Mouse (Mus musculus) left cerebral cortex, postnatal 36 days (tissue): ENCODE measurements around the gene Bahd1. TPM values are rescaled to one million over a fixed set of nuclear protein-coding genes. Genes with fewer than 3 reads are reported as not detected.

Source experiments
- DNase-seq, 2 experiments: peaks; one replicate each; pipeline ENCODE4 v3.0.0; 2021 to 2022; ENCODE audit warnings: low spot score in 2 of 2, mixed read lengths in 1 of 2
- intact Hi-C: fragments of 180-260 bp; cut with DNase I; formaldehyde crosslinking; loops from one replicate; pipeline ENCODE4 v1.15.1; 2025
- total RNA-seq, 2 experiments: library from RNA; stranded (reverse); gene quantifications; 2 replicates each; pipeline ENCODE4 v1.2.3; 2021

Bahd1 gene
- total RNA-seq: 10 to 100 TPM; 40.4 to 45.0 TPM

- DNase-seq: peak; percentile 48 to 57
- intact Hi-C loops: loop anchor here (5.0 kb wide), 1 partner anchor 153 kb away; the partner anchor contains the start of gene Inafm2
These were observed at the start of gene Bahd1 for GRCm38 (mm10) chr2:118899981-118900825. Bahd1 (plus strand) TSS chr2:118900377.

DNA sequence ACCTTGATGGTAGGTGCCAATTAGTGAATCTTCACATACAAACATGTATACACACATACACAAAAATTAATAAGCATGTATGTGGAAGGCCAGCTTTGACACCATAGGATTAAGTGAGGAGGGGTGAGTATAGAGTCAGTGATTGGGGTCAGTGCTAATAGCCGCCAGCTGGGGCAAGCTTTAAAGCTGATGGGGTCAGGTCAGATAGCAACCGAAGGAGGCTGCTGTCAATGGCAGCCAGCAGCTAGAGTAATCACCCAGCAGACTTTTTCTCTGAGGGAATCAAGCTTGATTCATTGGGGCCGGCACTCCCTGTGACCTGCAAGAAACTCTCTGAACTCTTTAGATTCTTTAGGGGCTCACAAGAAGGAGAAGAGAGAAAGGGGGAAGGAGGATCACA lies 48.4 kb upstream of the Bahd1 start:
- DNase-seq: no peak
- intact Hi-C loops: no loop called here

DNA sequence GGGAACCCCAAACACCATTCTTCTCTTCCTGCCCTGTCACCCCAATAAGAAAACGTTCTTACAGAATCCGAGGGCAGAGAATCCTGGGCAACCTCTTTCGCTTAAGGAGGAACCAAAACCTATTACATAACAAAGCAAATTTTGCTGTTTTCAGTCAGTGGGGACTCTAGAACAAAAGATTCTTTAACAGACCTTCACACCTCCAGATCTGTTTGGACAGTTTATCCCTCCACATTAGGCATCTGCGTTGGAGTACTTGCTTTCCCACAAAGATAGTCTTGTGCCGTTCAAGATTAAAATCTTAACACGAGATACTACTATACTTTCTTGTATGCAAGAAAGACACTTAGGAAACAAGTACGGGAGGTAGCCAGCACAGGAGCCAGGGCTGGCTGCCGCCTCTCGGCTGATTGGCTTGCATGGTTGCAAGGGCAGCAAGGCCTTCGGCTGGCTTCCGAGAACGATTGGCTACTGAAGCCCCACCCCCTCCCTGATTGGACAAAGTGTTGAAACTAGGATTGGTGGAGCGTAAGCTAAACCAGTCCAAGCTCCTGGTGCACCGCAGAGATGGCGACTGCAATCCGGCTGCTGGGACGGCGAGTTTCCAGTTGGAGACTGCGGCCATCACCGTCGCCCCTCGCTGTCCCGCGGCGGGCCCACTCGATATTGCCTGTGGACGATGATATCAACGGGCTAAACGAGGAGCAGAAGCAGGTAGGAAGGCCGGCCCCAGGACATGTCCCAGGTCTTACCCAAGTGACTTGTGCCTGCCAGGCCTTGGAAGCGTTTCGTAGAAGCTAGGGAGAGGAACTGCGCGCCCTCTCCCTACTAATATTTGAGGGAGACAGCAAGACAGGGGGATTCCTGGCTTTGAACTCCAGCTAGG lies 38.5 kb upstream of the Bahd1 start, which contains the start of gene Ivd:
Gene Ivd (plus strand): TSS at position 501 of the 886 bp plus-strand sequence.
- DNase-seq: peak; percentile 88 to 89
- intact Hi-C loops: loop anchor here (5.0 kb wide), 2 partner anchors 49 to 94 kb away; partner anchors contain the start of gene Knstrn

GRCm38 (mm10) chr2:118862340-118862675 lies 37.9 kb upstream of the Bahd1 start:
- intact Hi-C loops: loop anchor here (5.0 kb wide), 2 partner anchors 50 to 95 kb away; partner anchors contain the start of gene Knstrn
- DNase-seq: no peak

DNA sequence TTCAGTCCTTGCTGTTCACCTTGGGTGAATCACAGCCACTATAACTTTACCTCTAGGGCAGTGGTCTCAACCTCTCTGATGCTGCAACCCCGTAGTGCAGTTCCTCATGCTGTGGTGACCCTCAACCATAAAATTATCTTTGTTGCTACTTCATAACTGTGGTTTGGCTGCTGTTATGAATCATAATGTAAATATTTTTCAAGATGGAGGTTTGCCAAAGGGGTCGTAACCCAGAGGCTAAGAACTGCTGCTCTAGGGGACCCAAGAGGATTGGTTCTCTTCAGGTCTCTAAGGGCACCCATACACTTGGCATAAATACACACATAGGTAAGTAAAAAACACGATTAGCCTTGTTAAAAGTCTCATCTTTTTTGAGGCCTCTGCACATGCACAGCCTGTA lies 29.6 kb upstream of the Bahd1 start:
- DNase-seq: no peak
- intact Hi-C loops: loop anchor here (10.0 kb wide), 1 partner anchor 386 kb away; no protein-coding TSS in a partner anchor

- DNase-seq: no peak
- intact Hi-C loops: loop anchor here (10.0 kb wide), 1 partner anchor 386 kb away; no protein-coding TSS in a partner anchor
These were observed 29.1 kb upstream of the Bahd1 start for GRCm38 (mm10) chr2:118871032-118871431.

- intact Hi-C loops: loop anchor here (10.0 kb wide), 1 partner anchor 388 kb away; no protein-coding TSS in a partner anchor
- DNase-seq: no peak
These were observed 27.2 kb upstream of the Bahd1 start for GRCm38 (mm10) chr2:118873018-118873417.

DNA sequence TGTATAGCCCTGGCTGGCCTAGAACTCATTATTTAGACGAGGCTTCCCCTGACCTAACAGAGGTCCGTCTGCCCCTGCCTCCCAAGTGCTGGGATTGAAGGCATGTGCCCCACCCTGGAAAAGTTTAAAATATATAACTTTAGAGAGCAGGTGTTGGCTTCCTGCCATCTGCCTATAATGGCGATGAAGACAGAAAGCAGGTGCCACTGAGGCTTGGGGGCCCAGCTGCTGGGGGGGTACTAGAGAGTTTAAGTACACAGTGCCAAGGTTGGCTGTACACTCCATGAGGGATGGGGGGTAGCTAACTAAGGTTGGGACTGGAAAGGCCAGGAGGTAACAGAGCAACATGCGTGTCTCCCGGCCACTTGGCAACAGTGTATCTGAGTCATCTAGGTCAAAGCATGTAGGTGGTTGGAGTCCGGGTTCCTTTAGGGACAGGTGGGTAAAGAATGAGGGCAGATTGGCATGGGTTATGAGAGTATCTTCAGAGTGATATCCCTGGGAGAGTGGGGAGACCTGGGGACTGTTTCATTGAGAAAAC lies 26.2 kb upstream of the Bahd1 start:
- no peak for DNase-seq
- intact Hi-C loops: loop anchor here (10.0 kb wide), 1 partner anchor 389 kb away; no protein-coding TSS in a partner anchor

DNA sequence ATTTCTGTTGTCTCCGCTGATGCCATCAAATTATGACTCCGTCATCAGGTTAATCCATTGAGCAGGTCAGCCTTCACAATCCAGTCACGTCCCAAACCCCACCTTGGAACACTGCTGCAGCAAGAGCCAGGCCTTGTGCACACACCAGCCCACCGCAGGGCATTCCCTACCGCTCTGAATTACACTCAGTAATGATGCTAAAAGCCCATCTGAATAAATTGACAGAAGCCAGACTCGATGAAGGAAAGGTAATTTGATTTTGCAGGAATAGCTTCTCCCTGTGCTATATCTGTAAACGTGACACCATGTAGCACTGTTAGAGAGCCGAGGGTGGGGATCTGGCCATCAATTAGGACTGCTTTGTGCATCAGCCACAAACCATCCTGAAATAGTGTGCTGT lies 24.9 kb upstream of the Bahd1 start:
- intact Hi-C loops: loop anchor here (10.0 kb wide), 1 partner anchor 391 kb away; no protein-coding TSS in a partner anchor
- DNase-seq: no peak

- intact Hi-C loops: loop anchor here (10.0 kb wide), 1 partner anchor 392 kb away; no protein-coding TSS in a partner anchor
- no peak for DNase-seq
These were observed 23.7 kb upstream of the Bahd1 start for GRCm38 (mm10) chr2:118876453-118876852.

GRCm38 (mm10) chr2:118881019-118881418 lies 19.2 kb upstream of the Bahd1 start:
- intact Hi-C loops: loop anchor here (5.0 to 10.0 kb wide), 2 partner anchors 119 to 616 kb away; partner anchors contain the start of gene Ccdc9b
- no peak for DNase-seq

DNA sequence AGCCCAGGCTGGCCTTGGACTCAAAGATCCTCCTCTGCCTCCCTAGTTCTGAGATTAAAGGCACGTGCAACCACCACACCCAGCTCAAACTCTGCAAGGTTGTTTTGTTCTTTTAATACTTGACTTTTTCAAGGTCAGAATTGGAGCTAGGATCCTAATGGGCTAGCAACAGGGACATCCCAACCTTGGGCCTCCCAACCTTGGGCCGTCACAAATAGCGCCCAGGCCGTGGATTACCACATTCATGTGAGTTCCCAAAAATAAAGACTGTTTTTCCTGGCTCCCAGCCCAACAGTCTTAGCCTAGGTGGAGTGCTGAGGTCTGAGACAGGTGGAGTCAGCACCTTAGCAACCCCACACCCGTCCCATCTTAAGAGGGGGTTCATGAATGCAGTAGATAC lies 18.2 kb upstream of the Bahd1 start:
- DNase-seq: no peak
- intact Hi-C loops: loop anchor here (2.0 to 10.0 kb wide), 4 partner anchors 120 to 617 kb away; partner anchors contain the start of gene Ccdc9b

- intact Hi-C loops: loop anchor here (1.0 to 10.0 kb wide), 5 partner anchors 121 to 618 kb away; partner anchors contain the start of genes Ccdc9b and Inafm2
- peak; percentile 87 for DNase-seq
These were observed 17.1 kb upstream of the Bahd1 start for GRCm38 (mm10) chr2:118882840-118883679.

GRCm38 (mm10) chr2:118887440-118887839 lies 12.7 kb upstream of the Bahd1 start:
- intact Hi-C loops: loop anchor here (10.0 kb wide), 1 partner anchor 623 kb away; no protein-coding TSS in a partner anchor
- DNase-seq: no peak

DNA sequence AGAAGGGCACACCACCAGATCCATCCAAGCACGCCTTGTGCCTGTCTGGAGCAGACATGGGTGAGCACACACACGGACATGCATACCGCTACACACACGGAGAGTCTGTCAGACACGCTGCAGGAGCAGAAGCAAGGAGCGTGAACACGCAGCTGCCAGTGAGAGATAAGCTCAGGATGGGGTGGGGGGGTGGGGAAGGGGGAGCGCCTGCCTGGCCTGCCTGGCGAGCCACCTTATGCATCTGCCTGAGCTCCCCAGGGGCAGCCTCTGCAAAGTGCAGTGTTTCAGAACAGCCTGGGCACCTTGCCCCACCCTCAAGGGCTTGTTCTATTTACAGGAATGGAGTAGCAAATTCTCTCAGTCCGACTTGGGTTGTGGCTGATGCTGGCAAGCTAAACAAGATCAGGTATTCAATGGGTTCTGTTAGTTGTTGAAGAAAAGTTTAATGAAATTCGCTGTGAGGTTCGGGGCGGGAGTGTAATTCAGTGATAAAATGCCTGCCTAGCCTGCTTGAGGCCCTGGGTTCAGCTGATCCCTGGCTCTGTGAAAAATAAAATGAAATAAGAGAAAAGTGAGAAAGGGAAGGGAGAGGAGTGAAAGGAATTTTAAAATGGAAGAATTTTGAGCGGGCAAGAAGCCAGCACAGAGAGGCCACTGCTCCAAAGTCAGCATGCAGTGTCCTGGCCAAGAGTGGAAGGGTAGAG lies 12.2 kb upstream of the Bahd1 start:
- DNase-seq: no peak
- intact Hi-C loops: loop anchor here (10.0 kb wide), 1 partner anchor 623 kb away; no protein-coding TSS in a partner anchor

- DNase-seq: no peak
- intact Hi-C loops: no loop called here
These were observed 9.0 kb upstream of the Bahd1 start for GRCm38 (mm10) chr2:118891173-118891572.
